Mouse (Mus musculus) kidney, adult 2 months (tissue): ENCODE results near the gene Dgkg.

Experiments used
- CTCF ChIP-seq: fragments of 200-500 bp; conservative IDR thresholded peaks from 2 replicates; pipeline ENCODE4 v1.5.1; 2011; ENCODE audit warnings: low read depth, mild to moderate bottlenecking, control low read depth, low read length, moderate library complexity, mixed read lengths; ENCODE audit not compliant: insufficient read depth, insufficient read length
- POLR2A ChIP-seq: fragments of 200-500 bp; IDR thresholded peaks from one replicate; pipeline ENCODE4 v1.6.1; 2011; ENCODE audit warnings: low read depth, low read length, control low read depth

GRCm38 (mm10) chr16:22533087-22533486, 123.9 kb downstream of the Dgkg start:
- no peak for TF ChIP-seq CTCF
- TF ChIP-seq POLR2A, result no peak
